Mouse (Mus musculus) 416B (cell line): ENCODE results near the gene Snx30.

ENCODE experiments used
- DNase-seq: peaks from one replicate; pipeline ENCODE4 v3.0.0; 2011; ENCODE audit warnings: low read depth

Snx30 gene

GRCm38 (mm10) chr4:59873240-59873639 is 67.6 kb downstream of the Snx30 start:
- DNase-seq, result no peak

- DNase-seq, result peak; percentile 84
These were observed 68.2 kb downstream of the Snx30 start for GRCm38 (mm10) chr4:59873830-59874229.

GRCm38 (mm10) chr4:59876570-59876969 is 70.9 kb downstream of the Snx30 start:
- no peak for DNase-seq

- no peak for DNase-seq
These were observed 71.4 kb downstream of the Snx30 start for GRCm38 (mm10) chr4:59877025-59877424.

GRCm38 (mm10) chr4:59878595-59878994 is 73.0 kb downstream of the Snx30 start:
- no peak for DNase-seq

GRCm38 (mm10) chr4:59879444-59879843 is 73.8 kb downstream of the Snx30 start:
- no peak for DNase-seq

GRCm38 (mm10) chr4:59880725-59881124 is 75.1 kb downstream of the Snx30 start:
- no peak for DNase-seq

- no peak for DNase-seq
These were observed 75.6 kb downstream of the Snx30 start for GRCm38 (mm10) chr4:59881210-59881609.

- DNase-seq, result no peak
These were observed 78.6 kb downstream of the Snx30 start for GRCm38 (mm10) chr4:59884136-59884696.

- DNase-seq, result no peak
These were observed 80.6 kb downstream of the Snx30 start for GRCm38 (mm10) chr4:59886281-59886680.

GRCm38 (mm10) chr4:59887011-59887410 is 81.4 kb downstream of the Snx30 start:
- no peak for DNase-seq

GRCm38 (mm10) chr4:59888014-59888413 is 82.4 kb downstream of the Snx30 start:
- DNase-seq, result no peak

GRCm38 (mm10) chr4:59890086-59890600 is 84.5 kb downstream of the Snx30 start:
- no peak for DNase-seq

GRCm38 (mm10) chr4:59891723-59892416 is 86.2 kb downstream of the Snx30 start:
- no peak for DNase-seq

GRCm38 (mm10) chr4:59892731-59893130 is 87.1 kb downstream of the Snx30 start:
- no peak for DNase-seq

- DNase-seq, result no peak
These were observed 88.8 kb downstream of the Snx30 start for GRCm38 (mm10) chr4:59894415-59894814.

GRCm38 (mm10) chr4:59894977-59895575 is 89.4 kb downstream of the Snx30 start:
- DNase-seq, result peak; percentile 92

- no peak for DNase-seq
These were observed 90.4 kb downstream of the Snx30 start for GRCm38 (mm10) chr4:59896000-59896399.

- DNase-seq, result no peak
These were observed 92.3 kb downstream of the Snx30 start for GRCm38 (mm10) chr4:59897814-59898520.

GRCm38 (mm10) chr4:59898521-59898919 is 92.9 kb downstream of the Snx30 start:
- no peak for DNase-seq

GRCm38 (mm10) chr4:59901810-59902209 is 96.2 kb downstream of the Snx30 start:
- no peak for DNase-seq

- DNase-seq, result no peak
These were observed 96.9 kb downstream of the Snx30 start for GRCm38 (mm10) chr4:59902547-59902946.

GRCm38 (mm10) chr4:59907092-59907491 is 101.5 kb downstream of the Snx30 start:
- DNase-seq, result no peak
